Comparison of ENCODE assay signal across 11 mouse cellular contexts in the genomic region with DNA sequence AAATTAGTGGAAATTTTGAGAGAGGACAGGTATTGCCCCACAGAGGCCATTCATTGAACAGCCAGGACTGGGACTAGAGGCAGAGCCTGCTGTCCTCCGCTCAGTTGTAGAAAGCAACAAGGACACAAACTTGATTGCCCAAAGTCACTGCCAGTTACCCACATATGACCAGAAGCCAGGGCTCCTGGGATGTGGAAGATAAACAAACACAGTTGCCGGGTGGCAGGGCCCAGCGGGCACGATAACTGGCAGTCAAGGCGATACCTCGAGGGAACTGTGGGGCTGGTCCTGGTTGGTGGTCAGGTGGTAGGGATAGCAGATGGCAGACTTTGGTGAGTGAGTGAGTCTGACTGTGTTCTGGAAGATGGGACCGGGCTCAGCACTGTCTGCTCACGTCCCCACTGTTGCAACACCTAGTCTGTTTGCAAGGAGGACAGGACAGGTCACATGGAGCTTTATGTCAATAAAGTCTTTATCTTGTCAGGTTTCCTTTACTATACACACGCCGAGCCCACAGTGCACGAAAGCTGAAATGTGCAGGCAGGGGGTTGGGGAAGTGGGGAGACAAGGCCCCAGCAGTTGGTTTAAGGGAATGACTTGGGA. TPM values are rescaled to one million over a fixed set of nuclear protein-coding genes. Genes with fewer than 3 reads are reported as not detected.
DNase-seq lines count a peak whose midpoint lies in the region; ATAC-seq lines count a peak whose summit lies in the region.
"Had no signal": no experiment of that assay in that cellular context is flagged by ENCODE, and none has a peak within 500 bp of the region (broad histone marks: within the 10 kb centered on the region; RNA-seq: fewer than 3 reads in every experiment).

No protein-coding gene starts in this region.

- no peak for DNase-seq in heart, embryonic 10.5 days (ENCODE audit: low spot score)
- peak; percentile 20 for DNase-seq in thymus, postnatal 4 days
- no peak for DNase-seq in thymus, postnatal 0 days (ENCODE audit: low spot score)
- DNase-seq in embryo, embryonic 11 days: no peak
- DNase-seq in layer of hippocampus, postnatal 25 days (ENCODE audit: extremely low spot score in 1 of 2, low spot score in 1 of 2): no peak
- no peak for DNase-seq in kidney, postnatal 14 days

- 78% methylated on average over 11 of the region's 11 CpGs for WGBS in heart, embryonic 10.5 days
- WGBS in heart, embryonic 12.5 days: 80% methylated on average over 11 of the region's 11 CpGs
- 75% methylated on average over 11 of the region's 11 CpGs for WGBS in heart, embryonic 16.5 days

- no peak overlapping the region for H3K4me3 ChIP-seq in heart, embryonic 10.5 days
- H3K4me3 ChIP-seq in heart, embryonic 12.5 days: no peak overlapping the region
- no peak overlapping the region for H3K4me3 ChIP-seq in heart, embryonic 16.5 days (ENCODE audit: low read length)
- H3K4me3 ChIP-seq: limb, embryonic 12.5 days had no signal

- H3K4me2 ChIP-seq in heart, embryonic 12.5 days: no peak overlapping the region
- no peak overlapping the region for H3K4me2 ChIP-seq in heart, embryonic 16.5 days (ENCODE audit: low read depth, low read length)
- H3K4me2 ChIP-seq: limb, embryonic 12.5 days; midbrain, embryonic 11.5 days had no signal

- H3K27me3 ChIP-seq in heart, embryonic 10.5 days (ENCODE audit: insufficient read depth, poor library complexity, severe bottlenecking): peaks cover 19% of the 10 kb centered on the region; the same call in 1 of the 2 replicates
- H3K27me3 ChIP-seq in heart, embryonic 12.5 days (replicated peaks): no peaks in the 10 kb centered on the region; the same call in 1 of the 2 replicates
- H3K27me3 ChIP-seq in heart, embryonic 16.5 days (ENCODE audit: control insufficient read depth, insufficient read depth, low read length): no peaks in the 10 kb centered on the region
- H3K27me3 ChIP-seq: limb, embryonic 12.5 days had no signal

- no peaks in the 10 kb centered on the region for H3K9me3 ChIP-seq in heart, embryonic 10.5 days
- no peaks in the 10 kb centered on the region for H3K9me3 ChIP-seq in heart, embryonic 12.5 days (replicated peaks)
- H3K9me3 ChIP-seq in heart, embryonic 16.5 days (replicated peaks; ENCODE audit: control insufficient read depth, low read length): no peaks in the 10 kb centered on the region
- H3K9me3 ChIP-seq: limb, embryonic 12.5 days had no signal

- no peaks in the 10 kb centered on the region for H3K36me3 ChIP-seq in heart, embryonic 10.5 days
- H3K36me3 ChIP-seq in heart, embryonic 12.5 days: no peaks in the 10 kb centered on the region
- no peaks in the 10 kb centered on the region for H3K36me3 ChIP-seq in heart, embryonic 16.5 days (ENCODE audit: control insufficient read depth, insufficient read depth)

- ATAC-seq in heart, embryonic 12.5 days (ENCODE audit: insufficient number of reproducible peaks, low FRiP score): no peak
- no peak for ATAC-seq in heart, embryonic 16.5 days (replicated peaks; ENCODE audit: extremely low read depth, insufficient read depth, low FRiP score)
- ATAC-seq: activated CD4-positive, CD25-positive, alpha-beta regulatory T cell, adult 4 months had no signal

- H3K27ac ChIP-seq in heart, embryonic 10.5 days: peak overlapping the region; percentile 52; the same call in 1 of the 2 replicates
- H3K27ac ChIP-seq in heart, embryonic 12.5 days (ENCODE audit: poor library complexity, severe bottlenecking): no peak overlapping the region
- peak overlapping the region; percentile 22; the same call in 1 of the 2 replicates for H3K27ac ChIP-seq in heart, embryonic 16.5 days (ENCODE audit: low read length)
- H3K27ac ChIP-seq: limb, embryonic 12.5 days had no signal

- H3K9ac ChIP-seq in heart, embryonic 12.5 days: no peak overlapping the region
- H3K9ac ChIP-seq in heart, embryonic 16.5 days (ENCODE audit: low read length): no peak overlapping the region
- H3K9ac ChIP-seq: limb, embryonic 12.5 days had no signal

- H3K4me1 ChIP-seq in heart, embryonic 10.5 days: peaks cover 32% of the 10 kb centered on the region
- H3K4me1 ChIP-seq in heart, embryonic 12.5 days (replicated peaks): peaks cover 23% of the 10 kb centered on the region
- H3K4me1 ChIP-seq in heart, embryonic 16.5 days (ENCODE audit: control insufficient read depth, insufficient read depth, low read length): peaks cover 16% of the 10 kb centered on the region

RNA-seq across cellular contexts. Expression of gene Il21r, which starts 25.6 kb away (rescaled TPM):
- polyA plus RNA-seq in heart, embryonic 10.5 days (2016; fragmentation: Nextera tagmentation; extraction: Ambion mirVana): 0.07 and 0.11 TPM in 2 replicates
- 0.18 and 0.23 TPM in 2 replicates for polyA plus RNA-seq in heart, embryonic 12.5 days (2016; fragmentation: Nextera tagmentation; extraction: Ambion mirVana)
- 28.2 and 36.8 TPM in 2 replicates for polyA plus RNA-seq in thymus, postnatal 0 days (2015; fragmentation: Nextera tagmentation; extraction: Ambion mirVana)
- 0.61 and 3.2 TPM in 2 replicates for polyA plus RNA-seq in heart, embryonic 16.5 days (2015; fragmentation: Nextera tagmentation; extraction: Ambion mirVana)
- 1 to 10 TPM in 1 of 2 experiments, under 1 TPM in 1; 0.89 to 1.1 TPM for total RNA-seq in layer of hippocampus, postnatal 25 days (2021)

RNA-seq across cellular contexts. Expression of gene Il4ra, which starts 25.7 kb away (rescaled TPM):
- polyA plus RNA-seq in heart, embryonic 10.5 days (2016; fragmentation: Nextera tagmentation; extraction: Ambion mirVana): 2.2 and 3.4 TPM in 2 replicates
- polyA plus RNA-seq in heart, embryonic 12.5 days (2016; fragmentation: Nextera tagmentation; extraction: Ambion mirVana): 3.5 and 3.8 TPM in 2 replicates
- 45.8 and 47.1 TPM in 2 replicates for polyA plus RNA-seq in thymus, postnatal 0 days (2015; fragmentation: Nextera tagmentation; extraction: Ambion mirVana)
- polyA plus RNA-seq in heart, embryonic 16.5 days (2015; fragmentation: Nextera tagmentation; extraction: Ambion mirVana): 6.7 and 7.3 TPM in 2 replicates
- 1 to 10 TPM; 3.7 to 4.6 TPM for total RNA-seq in layer of hippocampus, postnatal 25 days (2021)
